Mouse (Mus musculus): ENCODE data around the gene Rap1b. TPM values are rescaled to one million over a fixed set of nuclear protein-coding genes. Genes with fewer than 3 reads are reported as not detected.

Rap1b gene
- polyA plus RNA-seq, 1 experiment from 2014 or later: 181 TPM

GRCm38 (mm10) chr10:117835453-117835852 is 10.4 kb downstream of the Rap1b start:
- no peaks in the 10 kb centered on the region for H3K27me3 ChIP-seq (ENCODE audit: control insufficient read depth, insufficient read depth, low read length)
- H3K9me3 ChIP-seq (ENCODE audit: control insufficient read depth, low read length): no peaks in the 10 kb centered on the region
- 72% methylated on average over 5 of the region's 5 CpGs for WGBS

GRCm38 (mm10) chr10:117830797-117831196 is 15.0 kb downstream of the Rap1b start:
- WGBS: 98% methylated on average over 3 of the region's 3 CpGs
- ATAC-seq (ENCODE audit: low FRiP score): no peak

More at GRCm38 (mm10) chr10:117835453-117835852, 10.4 kb downstream of the Rap1b start:
- Histone ChIP-seq H3K36me3 (replicated peaks; ENCODE audit: control insufficient read depth, insufficient read depth) (no peaks in the 10 kb centered on the region), H3K9ac (no peak overlapping the region), H3K4me2 (replicated peaks) (no peak overlapping the region), H3K27ac (no peak overlapping the region), H3K4me3 (replicated peaks; ENCODE audit: low read length) (no peak overlapping the region), H3K4me1 (replicated peaks; ENCODE audit: control insufficient read depth, insufficient read depth, low read length) (no peaks in the 10 kb centered on the region)
- no peak for ATAC-seq (ENCODE audit: low FRiP score)
- DNase-seq (ENCODE audit: low spot score): no peak

GRCm38 (mm10) chr10:117829472-117830155 is 16.2 kb downstream of the Rap1b start:
- ATAC-seq (ENCODE audit: low FRiP score): no peak
- no peak overlapping the region for H3K27ac ChIP-seq
- H3K36me3 ChIP-seq (replicated peaks; ENCODE audit: control insufficient read depth, insufficient read depth): no peaks in the 10 kb centered on the region
- no peaks in the 10 kb centered on the region for H3K27me3 ChIP-seq (ENCODE audit: control insufficient read depth, insufficient read depth, low read length)
- H3K9me3 ChIP-seq (ENCODE audit: control insufficient read depth, low read length): no peaks in the 10 kb centered on the region
- H3K4me1 ChIP-seq (replicated peaks; ENCODE audit: control insufficient read depth, insufficient read depth, low read length): no peaks in the 10 kb centered on the region
- no peak overlapping the region for H3K9ac ChIP-seq
- DNase-seq (ENCODE audit: low spot score): no peak
- no peak overlapping the region for H3K4me2 ChIP-seq (replicated peaks)
- no peak overlapping the region for H3K4me3 ChIP-seq (replicated peaks; ENCODE audit: low read length)
- 96% methylated on average over 7 of the region's 7 CpGs for WGBS

More at GRCm38 (mm10) chr10:117830797-117831196, 15.0 kb downstream of the Rap1b start:
- no peak overlapping the region for H3K9ac ChIP-seq
- H3K27ac ChIP-seq: no peak overlapping the region
- no peak overlapping the region for H3K4me2 ChIP-seq (replicated peaks)
- no peaks in the 10 kb centered on the region for H3K36me3 ChIP-seq (replicated peaks; ENCODE audit: control insufficient read depth, insufficient read depth)
- H3K4me3 ChIP-seq (replicated peaks; ENCODE audit: low read length): no peak overlapping the region
- no peaks in the 10 kb centered on the region for H3K27me3 ChIP-seq (ENCODE audit: control insufficient read depth, insufficient read depth, low read length)
- H3K4me1 ChIP-seq (replicated peaks; ENCODE audit: control insufficient read depth, insufficient read depth, low read length): no peaks in the 10 kb centered on the region
- no peak for DNase-seq (ENCODE audit: low spot score)
- H3K9me3 ChIP-seq (ENCODE audit: control insufficient read depth, low read length): no peaks in the 10 kb centered on the region

GRCm38 (mm10) chr10:117829022-117829421 is 16.8 kb downstream of the Rap1b start:
- H3K9ac ChIP-seq: no peak overlapping the region
- ATAC-seq (ENCODE audit: low FRiP score) (no peak), DNase-seq (ENCODE audit: low spot score) (no peak)
- 86% methylated on average over 4 of the region's 4 CpGs for WGBS
- H3K27ac ChIP-seq: no peak overlapping the region
- no peaks in the 10 kb centered on the region for H3K27me3 ChIP-seq (ENCODE audit: control insufficient read depth, insufficient read depth, low read length)
- H3K4me2 ChIP-seq (replicated peaks): no peak overlapping the region
- no peaks in the 10 kb centered on the region for H3K4me1 ChIP-seq (replicated peaks; ENCODE audit: control insufficient read depth, insufficient read depth, low read length)
- H3K4me3 ChIP-seq (replicated peaks; ENCODE audit: low read length): no peak overlapping the region
- H3K9me3 ChIP-seq (ENCODE audit: control insufficient read depth, low read length): no peaks in the 10 kb centered on the region
- H3K36me3 ChIP-seq (replicated peaks; ENCODE audit: control insufficient read depth, insufficient read depth): no peaks in the 10 kb centered on the region

GRCm38 (mm10) chr10:117828536-117828935 is 17.3 kb downstream of the Rap1b start:
- Histone ChIP-seq H3K27me3 (ENCODE audit: control insufficient read depth, insufficient read depth, low read length) (no peaks in the 10 kb centered on the region), H3K4me3 (replicated peaks; ENCODE audit: low read length) (no peak overlapping the region), H3K27ac (no peak overlapping the region), H3K9me3 (ENCODE audit: control insufficient read depth, low read length) (no peaks in the 10 kb centered on the region), H3K4me1 (replicated peaks; ENCODE audit: control insufficient read depth, insufficient read depth, low read length) (no peaks in the 10 kb centered on the region), H3K9ac (no peak overlapping the region), H3K36me3 (replicated peaks; ENCODE audit: control insufficient read depth, insufficient read depth) (peaks cover 3% of the 10 kb centered on the region), H3K4me2 (replicated peaks) (no peak overlapping the region)
- 84% methylated on average over 4 of the region's 4 CpGs for WGBS
- no peak for ATAC-seq (ENCODE audit: low FRiP score)
- DNase-seq (ENCODE audit: low spot score): no peak

GRCm38 (mm10) chr10:117824647-117825046 is 21.2 kb downstream of the Rap1b start:
- H3K9me3 ChIP-seq (ENCODE audit: control insufficient read depth, low read length): no peaks in the 10 kb centered on the region
- no peaks in the 10 kb centered on the region for H3K4me1 ChIP-seq (replicated peaks; ENCODE audit: control insufficient read depth, insufficient read depth, low read length)
- no peak overlapping the region for H3K9ac ChIP-seq
- no peak overlapping the region for H3K4me2 ChIP-seq (replicated peaks)
- no peaks in the 10 kb centered on the region for H3K27me3 ChIP-seq (ENCODE audit: control insufficient read depth, insufficient read depth, low read length)
- H3K27ac ChIP-seq: no peak overlapping the region
- no peak for ATAC-seq (ENCODE audit: low FRiP score)
- 75% methylated on average over 4 of the region's 4 CpGs for WGBS
- DNase-seq (ENCODE audit: low spot score): no peak
- peaks cover 41% of the 10 kb centered on the region for H3K36me3 ChIP-seq (replicated peaks; ENCODE audit: control insufficient read depth, insufficient read depth)
- H3K4me3 ChIP-seq (replicated peaks; ENCODE audit: low read length): no peak overlapping the region

GRCm38 (mm10) chr10:117824139-117824538 is 21.7 kb downstream of the Rap1b start:
- 70% methylated on average over 4 of the region's 4 CpGs for WGBS
- no peak overlapping the region for H3K4me3 ChIP-seq (replicated peaks; ENCODE audit: low read length)

GRCm38 (mm10) chr10:117823321-117823720 is 22.5 kb downstream of the Rap1b start:
- Histone ChIP-seq H3K27ac (no peak overlapping the region), H3K27me3 (ENCODE audit: control insufficient read depth, insufficient read depth, low read length) (no peaks in the 10 kb centered on the region), H3K9me3 (ENCODE audit: control insufficient read depth, low read length) (no peaks in the 10 kb centered on the region), H3K36me3 (replicated peaks; ENCODE audit: control insufficient read depth, insufficient read depth) (peaks cover 54% of the 10 kb centered on the region), H3K4me3 (replicated peaks; ENCODE audit: low read length) (no peak overlapping the region), H3K4me2 (replicated peaks) (no peak overlapping the region), H3K4me1 (replicated peaks; ENCODE audit: control insufficient read depth, insufficient read depth, low read length) (no peaks in the 10 kb centered on the region), H3K9ac (no peak overlapping the region)
- ATAC-seq (ENCODE audit: low FRiP score) (no peak), DNase-seq (ENCODE audit: low spot score) (no peak)
- 95% methylated on average over 6 of the region's 6 CpGs for WGBS

More at GRCm38 (mm10) chr10:117824139-117824538, 21.7 kb downstream of the Rap1b start:
- H3K9ac ChIP-seq: no peak overlapping the region
- ATAC-seq (ENCODE audit: low FRiP score) (no peak), DNase-seq (ENCODE audit: low spot score) (no peak)
- no peak overlapping the region for H3K4me2 ChIP-seq (replicated peaks)
- H3K9me3 ChIP-seq (ENCODE audit: control insufficient read depth, low read length): no peaks in the 10 kb centered on the region
- no peaks in the 10 kb centered on the region for H3K4me1 ChIP-seq (replicated peaks; ENCODE audit: control insufficient read depth, insufficient read depth, low read length)
- H3K36me3 ChIP-seq (replicated peaks; ENCODE audit: control insufficient read depth, insufficient read depth): peaks cover 46% of the 10 kb centered on the region
- no peaks in the 10 kb centered on the region for H3K27me3 ChIP-seq (ENCODE audit: control insufficient read depth, insufficient read depth, low read length)
- no peak overlapping the region for H3K27ac ChIP-seq

GRCm38 (mm10) chr10:117818600-117818999 is 27.2 kb downstream of the Rap1b start:
- no peak for DNase-seq (ENCODE audit: low spot score)
- ATAC-seq (ENCODE audit: low FRiP score): no peak
- H3K9me3 ChIP-seq (ENCODE audit: control insufficient read depth, low read length): no peaks in the 10 kb centered on the region
- no peak overlapping the region for H3K4me2 ChIP-seq (replicated peaks)
- H3K9ac ChIP-seq: no peak overlapping the region
- H3K27ac ChIP-seq: no peak overlapping the region
- WGBS: 92% methylated on average over 6 of the region's 6 CpGs
- no peak overlapping the region for H3K4me3 ChIP-seq (replicated peaks; ENCODE audit: low read length)
- no peaks in the 10 kb centered on the region for H3K27me3 ChIP-seq (ENCODE audit: control insufficient read depth, insufficient read depth, low read length)
- H3K4me1 ChIP-seq (replicated peaks; ENCODE audit: control insufficient read depth, insufficient read depth, low read length): no peaks in the 10 kb centered on the region
- peaks cover 92% of the 10 kb centered on the region for H3K36me3 ChIP-seq (replicated peaks; ENCODE audit: control insufficient read depth, insufficient read depth)

- no peak overlapping the region for H3K27ac ChIP-seq
- H3K4me3 ChIP-seq (replicated peaks; ENCODE audit: low read length): no peak overlapping the region
- WGBS: 93% methylated on average over 6 of the region's 6 CpGs
- H3K27me3 ChIP-seq (ENCODE audit: control insufficient read depth, insufficient read depth, low read length): no peaks in the 10 kb centered on the region
- H3K4me1 ChIP-seq (replicated peaks; ENCODE audit: control insufficient read depth, insufficient read depth, low read length): no peaks in the 10 kb centered on the region
- H3K36me3 ChIP-seq (replicated peaks; ENCODE audit: control insufficient read depth, insufficient read depth): peaks cover 87% of the 10 kb centered on the region
- DNase-seq (ENCODE audit: low spot score) (no peak), ATAC-seq (ENCODE audit: low FRiP score) (no peak)
- H3K9ac ChIP-seq: no peak overlapping the region
- no peak overlapping the region for H3K4me2 ChIP-seq (replicated peaks)
- no peaks in the 10 kb centered on the region for H3K9me3 ChIP-seq (ENCODE audit: control insufficient read depth, low read length)
Observed at GRCm38 (mm10) chr10:117816721-117817120, 29.1 kb downstream of the Rap1b start.

Data from hindbrain, embryonic 14.5 days (tissue).